Mouse (Mus musculus) inflammation-experienced regulatory T-cells, adult 6 months (primary cell): ENCODE data around the gene Rcsd1. TPM values are rescaled to one million over a fixed set of nuclear protein-coding genes. Genes with fewer than 3 reads are reported as not detected.

ENCODE experiments used
- ATAC-seq: one replicate; pipeline ENCODE4 v1.8.0; 2017
- polyA plus RNA-seq, 3 experiments: library from polyadenylated mRNA; unstranded; fragments of 100-300 nt; shearing (Covaris generic); gene quantifications; one replicate each; pipeline ENCODE4 v1.2.1; 2017

The Rcsd1 gene
- polyA plus RNA-seq, 3 experiments from 2014 or later = 84.1 to 109 (median 101) TPM

- no peak for ATAC-seq
Measured at GRCm38 (mm10) chr1:165625058-165625457, 84.5 kb downstream of the Rcsd1 start.

GRCm38 (mm10) chr1:165618201-165618624 is 91.3 kb downstream of the Rcsd1 start:
- ATAC-seq = no peak

DNA sequence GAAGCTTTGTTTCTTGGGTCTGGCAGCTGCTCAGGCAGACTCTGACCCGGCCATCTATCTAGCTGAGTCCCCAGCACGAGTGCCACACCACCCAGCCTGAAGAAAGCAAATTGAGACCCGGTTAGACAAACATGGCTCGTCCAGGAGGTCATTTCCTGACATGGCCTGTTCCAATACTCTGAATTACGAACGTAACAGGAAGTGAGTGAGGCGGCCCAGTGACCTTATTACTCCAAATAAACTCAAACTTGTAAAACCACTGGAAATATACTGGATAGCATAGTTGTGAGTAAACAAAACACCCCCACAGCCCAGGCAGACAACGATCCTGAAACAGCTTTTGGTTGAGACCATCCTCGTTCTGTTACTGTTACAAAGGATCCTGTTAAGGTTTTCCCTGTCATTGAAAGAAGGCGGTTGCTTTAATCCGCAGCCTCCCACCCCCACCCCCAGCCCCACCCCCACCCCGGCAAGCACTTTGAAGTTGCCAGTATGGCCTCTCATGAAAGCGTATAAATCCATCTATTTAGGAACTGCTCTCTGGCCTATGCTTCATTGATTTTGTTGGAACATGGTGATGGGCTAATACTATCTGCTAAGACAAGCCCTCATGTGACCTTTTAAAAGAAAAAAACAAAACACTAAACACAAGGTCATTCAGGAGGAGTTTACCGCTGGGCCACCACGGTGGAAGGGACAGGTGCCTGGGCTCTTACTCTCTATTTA is 92.2 kb downstream of the Rcsd1 start:
- no peak for ATAC-seq

DNA sequence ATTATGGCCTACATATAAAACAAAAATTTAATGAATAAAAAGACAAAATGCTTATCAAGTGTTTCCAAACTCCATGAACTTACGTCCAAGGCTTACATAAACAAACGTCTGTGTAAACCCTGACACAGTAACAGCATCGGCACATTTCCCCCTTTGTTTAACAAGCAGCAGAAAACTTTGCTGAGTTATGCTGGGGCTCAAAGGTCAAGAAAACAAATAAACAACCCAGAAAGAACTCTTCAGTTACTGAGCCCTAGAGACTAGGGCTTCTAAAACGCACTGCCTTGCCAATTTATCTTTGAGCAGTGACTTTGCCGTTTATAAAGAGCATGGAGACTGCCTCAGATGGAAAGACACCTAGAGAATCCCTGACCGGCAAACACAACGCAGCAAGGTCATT is 92.9 kb downstream of the Rcsd1 start:
- no peak for ATAC-seq

DNA sequence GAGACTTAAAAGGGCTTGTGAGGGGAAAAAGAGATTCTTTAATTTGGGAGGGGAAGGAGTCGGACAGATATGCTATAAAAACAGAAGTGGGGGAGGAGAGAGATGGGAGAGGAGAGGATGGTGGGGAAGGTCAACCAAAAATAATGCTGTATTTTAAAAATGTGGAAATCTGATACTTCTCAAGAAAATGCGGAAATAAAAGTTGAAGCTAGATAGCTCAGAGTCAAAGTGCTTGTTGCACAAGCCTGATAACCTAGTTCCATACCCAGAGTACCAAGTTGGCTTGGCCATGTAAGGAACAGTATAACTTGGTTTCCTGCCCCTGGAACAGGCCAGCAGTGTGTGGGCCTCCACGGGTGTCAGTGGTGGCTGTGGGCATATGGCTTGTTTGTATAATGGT is 94.8 kb downstream of the Rcsd1 start:
- no peak for ATAC-seq

DNA sequence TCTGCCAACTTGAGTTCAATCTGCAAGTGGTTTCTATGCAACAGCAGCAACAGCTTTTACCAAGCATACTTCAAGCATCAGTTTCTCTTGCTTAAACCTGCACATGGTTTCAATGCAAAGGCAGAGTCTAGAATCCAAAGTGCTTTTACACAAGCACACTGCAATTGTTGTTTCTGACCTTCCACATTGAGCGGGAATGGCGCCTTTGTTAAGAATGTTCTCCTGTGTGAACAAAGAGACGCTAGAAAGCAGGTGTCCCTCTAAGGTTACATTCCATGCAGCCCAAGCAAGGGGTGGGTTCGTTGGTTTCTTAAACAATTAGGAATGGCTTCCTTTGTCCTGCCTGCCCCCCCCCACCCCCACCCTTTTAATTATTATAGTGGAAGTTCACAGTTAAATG is 95.6 kb downstream of the Rcsd1 start:
- no peak for ATAC-seq

GRCm38 (mm10) chr1:165612714-165613113 is 96.8 kb downstream of the Rcsd1 start:
- no peak for ATAC-seq

GRCm38 (mm10) chr1:165610321-165610999 is 99.1 kb downstream of the Rcsd1 start:
- no peak for ATAC-seq

GRCm38 (mm10) chr1:165609495-165610320 is 99.8 kb downstream of the Rcsd1 start:
- peak; percentile 67 for ATAC-seq

GRCm38 (mm10) chr1:165608904-165609303 is 100.7 kb downstream of the Rcsd1 start:
- no peak for ATAC-seq

DNA sequence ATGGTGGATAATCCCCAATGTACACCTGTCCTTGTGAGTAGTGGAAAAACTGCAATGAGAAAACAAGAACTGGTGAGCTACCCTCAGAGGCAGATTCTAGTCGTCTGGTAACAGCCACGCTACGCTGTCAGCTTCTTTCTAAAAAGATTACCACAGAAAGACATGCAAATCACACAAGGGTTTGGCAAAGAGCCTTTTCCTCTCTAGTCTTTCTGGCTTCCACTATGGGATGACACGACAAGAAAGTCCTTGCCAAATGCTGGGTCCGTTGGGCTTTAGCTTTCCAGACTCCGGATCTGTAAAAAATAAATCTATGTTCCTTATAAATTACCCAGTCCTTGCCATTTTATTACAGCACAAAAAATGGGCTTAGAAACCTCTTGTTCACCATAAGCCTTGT is 103.8 kb downstream of the Rcsd1 start:
- no peak for ATAC-seq

DNA sequence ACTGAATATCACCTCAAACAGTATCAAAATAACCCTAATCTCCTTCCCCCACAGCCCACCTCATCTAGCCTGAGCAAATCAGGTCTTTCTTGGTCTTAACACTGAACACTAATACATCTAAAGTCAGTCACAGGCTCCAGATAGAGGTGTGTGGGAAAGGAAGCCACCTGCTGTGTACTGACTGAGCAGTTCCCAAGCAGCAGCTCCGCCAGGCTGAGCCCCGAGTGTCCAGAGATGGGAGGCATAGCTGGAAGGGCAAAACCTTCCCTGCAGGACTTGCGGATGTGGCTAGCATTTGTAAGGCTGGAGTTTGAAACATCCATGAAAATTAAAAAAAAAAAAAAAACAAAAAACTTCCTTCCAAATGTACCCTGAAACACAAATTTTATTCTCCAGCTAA is 104.4 kb downstream of the Rcsd1 start:
- ATAC-seq = no peak

GRCm38 (mm10) chr1:165604203-165604602 is 105.4 kb downstream of the Rcsd1 start:
- ATAC-seq = no peak

GRCm38 (mm10) chr1:165603218-165603617 is 106.3 kb downstream of the Rcsd1 start:
- no peak for ATAC-seq

GRCm38 (mm10) chr1:165601775-165602280 is 107.7 kb downstream of the Rcsd1 start:
- ATAC-seq = no peak

Other genes with a start within 250 kb of the Rcsd1 start
- gene Dcaf6, start 249.3 kb downstream of the Rcsd1 start, polyA plus RNA-seq = 1 to 10 TPM; 3.9 to 7.8 (median 6.4) TPM
- gene Mpc2, start 249.1 kb downstream of the Rcsd1 start, polyA plus RNA-seq = 10 to 100 TPM; 75.5 to 83.6 (median 76.6) TPM
- not detected for gene Adcy10, start 224.6 kb downstream of the Rcsd1 start, polyA plus RNA-seq
- under 1 TPM in 2 of 3 experiments, not detected in 1; 0.70 to 0.77 TPM for gene Mpzl1, start 75.2 kb downstream of the Rcsd1 start, polyA plus RNA-seq
- 10 to 100 TPM; 15.6 to 20.4 (median 17.6) TPM for gene Creg1, start 54.0 kb upstream of the Rcsd1 start, polyA plus RNA-seq
- gene Cd247, start 78.9 kb upstream of the Rcsd1 start, polyA plus RNA-seq = 100 to 1,000 TPM; 373 to 445 (median 435) TPM